Mouse (Mus musculus): ENCODE results near the gene Slc4a4. TPM values are rescaled to one million over a fixed set of nuclear protein-coding genes. Genes with fewer than 3 reads are reported as not detected.
A peak's percentile ranks its signal among the peaks of the same experiment; 100 is the strongest.

Slc4a4 gene
- polyA plus RNA-seq, 1 experiment from 2014 or later: 4.6 TPM

DNA sequence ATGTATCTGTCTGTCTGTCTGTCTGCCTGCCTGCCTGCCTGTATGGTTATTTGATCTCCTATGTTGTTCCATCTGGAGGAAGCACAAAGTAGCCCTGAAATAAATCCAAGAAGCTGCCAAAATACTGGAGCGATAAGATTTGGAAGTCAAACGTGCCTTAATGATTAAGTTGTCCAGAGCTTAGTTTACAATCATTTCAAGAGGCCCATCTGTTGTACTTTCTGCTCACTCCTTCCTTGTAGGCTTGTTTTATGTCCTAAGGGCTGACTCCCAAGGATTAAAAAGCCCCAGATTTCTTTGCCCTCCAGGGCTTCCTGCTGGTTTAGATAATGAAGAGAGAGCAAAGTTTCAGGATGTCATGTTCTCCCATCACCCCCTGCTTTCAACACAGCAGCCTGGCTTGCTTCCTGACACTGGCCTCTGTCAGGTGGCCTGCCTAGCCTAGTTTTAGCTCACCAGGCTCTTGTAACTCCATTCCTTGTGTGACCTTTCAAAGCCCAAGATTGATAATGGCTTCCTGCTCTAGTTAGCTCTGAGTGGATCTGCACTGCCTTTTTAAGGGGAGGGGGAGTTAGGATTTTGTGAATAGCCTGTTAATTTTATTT lies 262.9 kb downstream of the Slc4a4 start:
- H3K27me3 ChIP-seq (replicated peaks): no peaks in the 10 kb centered on the region
- H3K27ac ChIP-seq: 0 out of 2 replicates have a peak overlapping the region, but pooled peaks have one; percentile 1
- no peaks in the 10 kb centered on the region for H3K36me3 ChIP-seq
- ATAC-seq: peak; percentile 13; the same call in 1 of the 2 replicates
- H3K9ac ChIP-seq: no peak overlapping the region
- no peaks in the 10 kb centered on the region for H3K9me3 ChIP-seq
- no peak overlapping the region for H3K4me3 ChIP-seq (replicated peaks)
- H3K4me1 ChIP-seq (replicated peaks): peaks cover 10% of the 10 kb centered on the region; the same call in 1 of the 2 replicates
- no peak overlapping the region for H3K4me2 ChIP-seq (replicated peaks)
- WGBS: 14% methylated on average over 2 of the region's 2 CpGs

DNA sequence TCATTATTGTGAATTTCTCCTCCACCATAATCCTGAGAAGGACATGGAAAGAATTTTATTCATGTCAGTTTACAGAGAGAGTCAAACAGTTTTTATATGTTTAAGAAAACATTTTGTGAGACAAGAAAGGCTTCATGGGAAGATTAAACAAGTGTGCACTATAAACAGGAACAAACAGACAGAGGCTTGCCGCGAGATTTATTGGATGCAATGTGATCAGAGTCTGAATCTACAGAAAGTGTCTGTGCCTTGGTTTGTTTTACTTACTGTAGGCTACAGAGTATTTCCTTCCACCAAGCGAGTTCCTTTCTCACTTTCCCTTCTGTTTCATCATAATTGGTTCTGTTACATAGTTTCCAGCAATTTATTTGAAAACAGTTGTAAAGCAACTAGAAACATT lies 264.5 kb downstream of the Slc4a4 start:
- Histone ChIP-seq H3K27me3 (replicated peaks) (no peaks in the 10 kb centered on the region), H3K9me3 (no peaks in the 10 kb centered on the region), H3K4me3 (replicated peaks) (no peak overlapping the region), H3K36me3 (no peaks in the 10 kb centered on the region), H3K9ac (no peak overlapping the region), H3K27ac (no peak overlapping the region), H3K4me1 (replicated peaks) (peaks cover 10% of the 10 kb centered on the region; the same call in 1 of the 2 replicates), H3K4me2 (replicated peaks) (no peak overlapping the region)
- no peak for ATAC-seq
- 51% methylated on average over 3 of the region's 3 CpGs for WGBS

DNA sequence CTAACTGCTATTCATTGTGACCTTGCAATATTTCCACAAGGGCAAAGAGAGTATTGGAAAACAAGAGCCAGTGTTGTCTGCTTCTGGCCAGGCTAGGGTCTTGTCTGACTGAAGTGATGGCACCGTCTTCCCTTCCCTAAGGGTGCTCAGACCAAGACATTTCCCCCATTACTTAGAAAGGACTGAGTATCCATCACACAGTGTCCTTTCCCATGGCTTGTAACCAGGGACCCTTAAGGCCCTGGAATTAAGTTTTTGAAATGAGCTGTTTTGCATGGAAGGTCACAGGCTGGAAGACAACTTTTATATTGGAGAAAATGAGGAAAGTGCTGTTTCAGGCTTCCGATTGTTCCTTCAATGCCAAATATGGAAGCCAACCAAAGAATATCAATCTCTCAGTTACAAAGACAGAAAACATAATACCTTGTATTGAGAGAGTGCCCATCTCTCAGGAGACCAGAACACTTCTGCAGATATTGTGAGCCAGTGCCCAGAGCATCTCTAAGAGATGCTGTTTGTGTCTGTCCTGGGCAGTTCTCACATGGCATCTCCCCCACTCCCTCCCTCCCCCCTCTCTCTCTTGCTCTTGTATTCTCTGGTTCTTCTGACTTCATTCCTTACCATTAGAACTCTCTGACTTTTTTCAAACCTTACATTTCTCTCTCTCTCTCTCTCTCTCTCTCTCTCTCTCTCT lies 284.6 kb downstream of the Slc4a4 start:
- Histone ChIP-seq H3K9ac (no peak overlapping the region), H3K4me1 (replicated peaks) (no peaks in the 10 kb centered on the region), H3K9me3 (no peaks in the 10 kb centered on the region), H3K36me3 (no peaks in the 10 kb centered on the region), H3K4me3 (replicated peaks) (no peak overlapping the region), H3K27me3 (replicated peaks) (no peaks in the 10 kb centered on the region), H3K27ac (no peak overlapping the region), H3K4me2 (replicated peaks) (no peak overlapping the region)
- no peak for ATAC-seq
- 85% methylated on average over 2 of the region's 2 CpGs for WGBS

DNA sequence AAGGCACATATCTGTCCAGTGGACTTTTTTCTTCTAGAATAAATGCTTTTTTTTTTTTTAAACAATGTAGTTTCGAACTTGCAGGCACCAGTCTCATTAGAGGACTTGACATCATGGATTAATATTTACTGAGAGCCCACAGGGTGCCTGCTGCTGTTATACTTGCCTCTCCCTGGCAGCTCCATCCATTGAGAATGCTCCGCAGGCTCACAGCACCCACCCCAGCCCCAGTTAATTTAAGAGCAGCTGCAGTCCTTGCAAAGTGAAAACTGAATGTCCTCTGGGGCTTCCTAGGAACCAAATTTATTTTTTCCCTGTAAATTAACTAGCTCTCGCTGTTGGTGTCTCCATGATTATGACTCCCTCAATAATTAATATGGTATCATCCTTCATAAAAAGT lies 303.4 kb downstream of the Slc4a4 start:
- Histone ChIP-seq H3K9me3 (no peaks in the 10 kb centered on the region), H3K27me3 (replicated peaks) (no peaks in the 10 kb centered on the region), H3K4me2 (replicated peaks) (no peak overlapping the region), H3K9ac (no peak overlapping the region), H3K4me1 (replicated peaks) (no peaks in the 10 kb centered on the region), H3K27ac (no peak overlapping the region), H3K4me3 (replicated peaks) (no peak overlapping the region), H3K36me3 (no peaks in the 10 kb centered on the region)
- WGBS: 67% methylated on average over 3 of the region's 3 CpGs
- ATAC-seq: no peak

DNA sequence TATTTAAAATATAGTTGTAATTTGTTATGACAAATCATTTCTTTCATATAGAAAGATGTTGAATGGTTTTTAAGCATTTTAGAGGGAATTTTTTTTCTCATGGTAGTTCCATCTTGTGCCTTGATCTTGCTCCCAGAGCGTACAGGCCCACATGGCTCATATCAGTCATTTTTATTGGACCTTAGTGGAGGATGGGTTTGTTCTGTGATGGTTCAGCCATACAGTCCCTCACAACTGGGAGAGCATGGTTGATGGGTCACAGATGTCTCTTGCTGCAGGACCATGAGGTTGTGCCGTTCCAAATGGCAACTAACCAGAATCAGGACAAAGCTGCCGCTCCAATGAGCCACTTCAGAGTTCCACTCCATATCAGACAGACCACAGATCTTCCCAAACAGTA lies 308.0 kb downstream of the Slc4a4 start:
- Histone ChIP-seq H3K4me1 (replicated peaks) (no peaks in the 10 kb centered on the region), H3K9ac (no peak overlapping the region), H3K36me3 (no peaks in the 10 kb centered on the region), H3K27me3 (replicated peaks) (no peaks in the 10 kb centered on the region), H3K4me2 (replicated peaks) (no peak overlapping the region), H3K27ac (no peak overlapping the region), H3K4me3 (replicated peaks) (no peak overlapping the region), H3K9me3 (no peaks in the 10 kb centered on the region)
- WGBS: 86% methylated on average over 3 of the region's 3 CpGs
- ATAC-seq: no peak

DNA sequence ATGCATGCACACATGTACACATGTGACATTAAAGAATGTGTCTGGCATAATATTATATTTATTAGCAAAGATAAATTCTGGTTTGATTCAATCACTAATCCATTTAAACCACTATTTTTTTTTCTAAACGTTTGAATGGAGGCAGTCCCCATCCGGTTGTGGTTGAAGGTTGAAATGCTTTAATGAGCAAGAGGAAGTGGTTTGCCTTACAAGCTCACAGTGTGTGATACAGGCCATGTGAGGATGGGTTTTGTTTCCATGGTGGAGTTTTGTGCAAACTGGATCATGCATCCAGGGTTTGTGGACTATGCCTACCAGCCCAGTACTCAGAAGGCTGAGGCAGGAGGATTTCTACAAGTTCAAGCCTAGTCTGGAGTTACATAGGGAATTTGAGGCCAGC lies 311.9 kb downstream of the Slc4a4 start:
- no peaks in the 10 kb centered on the region for H3K4me1 ChIP-seq (replicated peaks)
- no peak for ATAC-seq
- WGBS: 66% methylated on average over 2 of the region's 2 CpGs
- H3K27me3 ChIP-seq (replicated peaks): no peaks in the 10 kb centered on the region
- no peaks in the 10 kb centered on the region for H3K9me3 ChIP-seq
- H3K4me2 ChIP-seq (replicated peaks): no peak overlapping the region
- no peak overlapping the region for H3K9ac ChIP-seq
- H3K4me3 ChIP-seq (replicated peaks): no peak overlapping the region
- H3K36me3 ChIP-seq: no peaks in the 10 kb centered on the region
- no peak overlapping the region for H3K27ac ChIP-seq

DNA sequence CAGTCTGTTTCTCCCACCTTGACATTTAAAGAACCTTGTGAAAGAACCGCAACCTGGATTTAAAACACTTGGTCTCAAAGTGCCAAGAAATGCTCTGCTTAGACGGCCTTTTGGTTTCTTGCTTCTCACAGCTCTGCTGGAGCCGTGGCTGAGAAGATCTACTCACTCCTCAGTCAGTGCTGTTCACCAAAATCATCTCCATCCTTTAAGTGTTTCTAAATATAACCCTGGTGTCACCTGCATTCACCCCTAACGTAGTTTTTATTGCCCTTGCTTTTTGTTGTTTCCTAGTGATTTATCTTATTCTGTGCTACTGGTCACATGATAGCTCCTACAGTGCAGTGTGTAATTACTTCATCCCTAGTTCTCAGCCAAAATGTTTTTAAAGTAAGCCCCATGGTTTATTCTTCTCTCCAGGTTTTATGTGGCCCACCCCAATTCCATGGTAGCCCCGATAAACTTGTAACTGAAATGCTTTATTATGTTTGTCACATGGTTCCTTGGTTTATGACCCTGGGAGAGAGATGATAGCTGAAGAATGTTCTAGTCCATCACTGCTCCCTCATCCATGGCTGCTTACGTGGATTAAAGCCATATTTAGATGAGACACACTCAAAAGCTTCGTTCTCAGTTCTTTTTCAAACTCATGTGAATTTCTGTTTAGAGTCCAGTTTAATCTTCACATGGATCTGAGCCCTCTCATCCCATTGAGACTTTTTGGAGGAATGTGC lies 323.5 kb downstream of the Slc4a4 start:
- H3K4me3 ChIP-seq (replicated peaks): no peak overlapping the region
- no peak overlapping the region for H3K9ac ChIP-seq
- no peaks in the 10 kb centered on the region for H3K4me1 ChIP-seq (replicated peaks)
- H3K4me2 ChIP-seq (replicated peaks): no peak overlapping the region
- no peak overlapping the region for H3K27ac ChIP-seq
- no peaks in the 10 kb centered on the region for H3K9me3 ChIP-seq
- no peak for ATAC-seq
- no peaks in the 10 kb centered on the region for H3K36me3 ChIP-seq
- WGBS: 57% methylated on average over 7 of the region's 7 CpGs
- no peaks in the 10 kb centered on the region for H3K27me3 ChIP-seq (replicated peaks)

DNA sequence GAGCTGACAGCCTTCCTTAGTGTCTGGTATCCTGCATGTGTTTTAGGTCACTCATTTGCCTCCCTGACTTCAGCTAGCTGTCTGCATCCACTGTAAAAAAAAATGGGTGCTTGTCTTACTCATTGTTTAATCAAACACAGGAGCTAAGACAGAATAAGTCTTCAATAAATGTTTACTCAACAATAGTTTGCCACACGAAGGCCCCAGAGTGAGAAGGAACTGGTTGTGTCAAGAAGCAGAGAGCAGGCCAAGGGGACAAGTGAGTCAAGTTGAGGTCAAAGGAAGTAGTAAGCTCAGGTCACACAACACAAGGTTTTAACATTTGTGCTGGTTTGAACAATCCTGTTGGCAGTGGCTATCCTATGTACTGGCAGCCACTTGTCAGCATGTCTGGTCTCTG lies 324.4 kb downstream of the Slc4a4 start:
- no peak overlapping the region for H3K4me2 ChIP-seq (replicated peaks)
- no peaks in the 10 kb centered on the region for H3K36me3 ChIP-seq
- no peak overlapping the region for H3K9ac ChIP-seq
- WGBS: 16% methylated on average over 1 of the region's 1 CpGs
- no peaks in the 10 kb centered on the region for H3K27me3 ChIP-seq (replicated peaks)
- no peaks in the 10 kb centered on the region for H3K9me3 ChIP-seq
- no peak for ATAC-seq
- H3K27ac ChIP-seq: no peak overlapping the region
- H3K4me1 ChIP-seq (replicated peaks): no peaks in the 10 kb centered on the region
- no peak overlapping the region for H3K4me3 ChIP-seq (replicated peaks)

DNA sequence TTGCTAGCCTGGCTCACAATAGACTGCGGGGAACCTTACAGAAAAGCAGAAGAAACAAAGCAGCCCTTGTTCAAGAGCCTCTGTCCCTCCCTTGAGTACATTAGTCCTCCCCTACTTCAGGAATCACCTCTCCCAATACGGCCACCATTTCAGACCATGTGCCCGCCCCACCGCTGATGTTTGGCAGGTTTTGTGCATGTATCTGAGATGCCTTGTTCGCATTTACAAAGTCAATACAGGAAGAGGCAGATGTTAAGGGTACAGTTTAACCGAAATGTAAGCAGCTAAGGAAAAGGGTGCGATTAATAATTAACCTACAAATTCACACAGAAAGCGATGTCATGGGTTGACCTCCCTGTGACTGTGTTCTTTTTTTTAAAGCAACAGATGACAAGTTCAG lies 331.6 kb downstream of the Slc4a4 start:
- no peak overlapping the region for H3K9ac ChIP-seq
- peak overlapping the region; percentile 48; the same call in 1 of the 2 replicates for H3K27ac ChIP-seq
- 53% methylated on average over 8 of the region's 8 CpGs for WGBS
- peak overlapping the region; percentile 33; the same call in 1 of the 2 replicates for H3K4me2 ChIP-seq (replicated peaks)
- H3K27me3 ChIP-seq (replicated peaks): no peaks in the 10 kb centered on the region
- ATAC-seq: peak; percentile 94
- no peaks in the 10 kb centered on the region for H3K36me3 ChIP-seq
- no peaks in the 10 kb centered on the region for H3K9me3 ChIP-seq
- peaks cover 2% of the 10 kb centered on the region; the same call in 1 of the 2 replicates for H3K4me1 ChIP-seq (replicated peaks)
- H3K4me3 ChIP-seq (replicated peaks): no peak overlapping the region

DNA sequence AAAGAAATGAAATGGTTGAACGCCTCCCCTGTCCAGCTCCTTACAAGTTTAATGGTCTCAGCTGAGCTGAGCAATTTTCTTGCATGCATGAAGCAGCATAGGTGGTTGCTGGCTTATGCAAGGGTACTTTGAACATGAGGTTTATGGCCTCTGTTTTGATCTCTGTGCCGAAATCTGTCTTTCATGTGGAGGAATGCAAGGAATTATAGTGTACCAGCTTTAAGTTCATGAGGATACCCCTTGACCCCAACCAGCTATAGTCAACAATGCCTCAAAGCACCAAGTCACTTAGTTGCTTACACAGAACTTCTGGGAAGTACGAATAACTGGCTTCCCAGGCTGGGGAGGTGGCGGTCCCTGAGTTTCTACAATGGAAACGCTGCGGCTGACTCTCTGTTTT lies 332.1 kb downstream of the Slc4a4 start:
- Histone ChIP-seq H3K9me3 (no peaks in the 10 kb centered on the region), H3K27ac (peak overlapping the region; percentile 63), H3K36me3 (no peaks in the 10 kb centered on the region), H3K27me3 (replicated peaks) (no peaks in the 10 kb centered on the region), H3K4me3 (replicated peaks) (no peak overlapping the region), H3K4me2 (replicated peaks) (peak overlapping the region; percentile 27; the same call in 1 of the 2 replicates), H3K9ac (no peak overlapping the region), H3K4me1 (replicated peaks) (peaks cover 2% of the 10 kb centered on the region; the same call in 1 of the 2 replicates)
- peak; percentile 80 for ATAC-seq
- WGBS: 49% methylated on average over 6 of the region's 6 CpGs

DNA sequence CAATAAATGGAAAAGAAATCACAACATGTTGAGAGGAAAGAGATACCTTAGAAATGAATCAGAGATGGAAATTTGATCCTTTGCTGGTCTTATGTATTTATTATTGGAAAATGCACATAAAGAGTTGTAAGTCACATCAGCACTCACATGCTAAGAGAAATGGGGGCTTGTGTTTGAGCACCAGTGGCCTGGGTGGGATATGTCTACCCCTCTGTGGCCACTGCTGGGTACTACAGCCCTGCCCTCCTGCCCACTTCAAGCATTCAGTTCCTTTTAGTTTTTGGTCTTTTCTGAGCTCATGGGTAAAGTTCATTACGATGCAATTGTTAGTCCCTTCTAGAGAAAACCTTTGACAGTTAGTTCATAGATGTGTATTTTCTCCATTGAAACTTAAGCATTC lies 335.0 kb downstream of the Slc4a4 start:
- Histone ChIP-seq H3K4me3 (replicated peaks) (no peak overlapping the region), H3K9ac (no peak overlapping the region), H3K27ac (no peak overlapping the region), H3K4me1 (replicated peaks) (peaks cover 2% of the 10 kb centered on the region; the same call in 1 of the 2 replicates), H3K9me3 (no peaks in the 10 kb centered on the region), H3K36me3 (no peaks in the 10 kb centered on the region), H3K27me3 (replicated peaks) (no peaks in the 10 kb centered on the region), H3K4me2 (replicated peaks) (no peak overlapping the region)
- 58% methylated on average over 1 of the region's 1 CpGs for WGBS
- no peak for ATAC-seq

DNA sequence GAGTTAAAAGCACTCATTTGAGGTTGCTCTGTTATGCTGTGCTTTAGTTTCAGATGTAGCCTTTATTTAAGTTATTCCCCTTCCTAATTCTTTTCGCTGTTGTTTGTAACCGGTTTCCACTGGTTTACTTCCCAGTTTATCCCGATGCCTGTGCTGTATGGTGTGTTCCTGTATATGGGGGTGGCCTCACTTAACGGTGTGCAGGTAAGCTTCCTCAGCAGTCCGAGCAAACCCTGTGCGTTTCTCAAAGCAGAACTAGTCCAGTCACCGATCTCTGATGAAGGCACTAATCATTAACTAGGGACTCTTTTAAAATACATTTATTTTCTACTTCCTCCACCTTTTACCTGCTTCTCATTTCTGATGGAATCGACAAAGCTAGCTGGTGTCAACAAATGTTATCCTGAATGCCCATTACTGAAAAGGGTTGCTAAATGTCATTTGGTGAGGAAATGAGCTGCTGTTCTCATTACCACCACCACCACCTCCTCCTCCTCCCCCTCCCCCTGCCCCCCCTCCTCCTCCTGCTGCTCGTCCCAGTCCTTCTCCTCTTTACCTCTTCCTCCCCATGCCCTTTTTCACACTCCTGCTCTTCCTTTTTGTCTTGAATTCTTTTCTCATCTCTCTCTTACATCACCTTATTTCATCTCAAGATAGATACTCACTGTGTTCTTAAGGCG lies 336.6 kb downstream of the Slc4a4 start:
- peak; percentile 63; the same call in 1 of the 2 replicates for ATAC-seq
- 0 out of 2 replicates have a peak, but pooled peaks cover 2% of the 10 kb centered on the region for H3K4me1 ChIP-seq (replicated peaks)
- 43% methylated on average over 10 of the region's 10 CpGs for WGBS
- no peak overlapping the region for H3K27ac ChIP-seq
- no peaks in the 10 kb centered on the region for H3K9me3 ChIP-seq
- no peaks in the 10 kb centered on the region for H3K36me3 ChIP-seq
- H3K4me2 ChIP-seq (replicated peaks): no peak overlapping the region; the same call in 1 of the 2 replicates
- H3K27me3 ChIP-seq (replicated peaks): no peaks in the 10 kb centered on the region
- H3K9ac ChIP-seq: no peak overlapping the region
- H3K4me3 ChIP-seq (replicated peaks): no peak overlapping the region

Measured in intestine, embryonic 15.5 days (tissue).